Mouse (Mus musculus) CH12.LX (cell line): ENCODE measurements around the gene Coq2.

Experiments used
- BHLHE40 ChIP-seq: IDR thresholded peaks from 2 replicates; pipeline ENCODE4 v1.6.1; 2011; ENCODE audit warnings: mild to moderate bottlenecking, low read depth, low read length, improper control_type of control experiment
- CTCF ChIP-seq, 2 experiments: IDR thresholded peaks in 1 of 2; conservative IDR thresholded peaks in 1 of 2; 2 replicates each; pipeline ENCODE4 v1.5.1; 2011 to 2012; ENCODE audit warnings: low read depth in 2 of 2, low read length in 2 of 2, improper control_type of control experiment in 1 of 2, inconsistent platforms in 1 of 2, mild to moderate bottlenecking in 1 of 2, moderate library complexity in 1 of 2
- EP300 ChIP-seq: IDR thresholded peaks from 2 replicates; pipeline ENCODE4 v1.6.1; 2011; ENCODE audit warnings: low read length, improper control_type of control experiment
- KAT2A ChIP-seq: IDR thresholded peaks from 2 replicates; pipeline ENCODE4 v1.6.1; 2012; ENCODE audit warnings: low read length, improper control_type of control experiment, inconsistent platforms; ENCODE audit not compliant: insufficient replicate concordance
- MAZ ChIP-seq: IDR thresholded peaks from 2 replicates; pipeline ENCODE4 v1.6.1; 2012; ENCODE audit warnings: low read depth, mild to moderate bottlenecking, inconsistent platforms, low read length, improper control_type of control experiment, moderate library complexity
- NELFE ChIP-seq: IDR thresholded peaks from 2 replicates; pipeline ENCODE4 v1.6.1; 2011; ENCODE audit warnings: low read depth, low read length, improper control_type of control experiment
- POLR2A ChIP-seq: IDR thresholded peaks from 2 replicates; pipeline ENCODE4 v1.6.1; 2011; ENCODE audit warnings: low read depth, mild to moderate bottlenecking, improper control_type of control experiment, low read length
- TBP ChIP-seq: conservative IDR thresholded peaks from 2 replicates; pipeline ENCODE4 v1.6.1; 2011; ENCODE audit warnings: low read depth, low read length, improper control_type of control experiment
- TCF12 ChIP-seq: IDR thresholded peaks from 2 replicates; pipeline ENCODE4 v1.6.1; 2014; ENCODE audit warnings: low read depth, mild to moderate bottlenecking, inconsistent platforms, low read length, improper control_type of control experiment
- USF1 ChIP-seq: IDR thresholded peaks from 2 replicates; pipeline ENCODE4 v1.6.1; 2014; ENCODE audit warnings: low read depth, mild to moderate bottlenecking, inconsistent platforms, low read length, improper control_type of control experiment
- ZKSCAN1 ChIP-seq: IDR thresholded peaks from 2 replicates; pipeline ENCODE4 v1.6.1; 2012; ENCODE audit warnings: low read depth, inconsistent platforms, low read length, improper control_type of control experiment, borderline replicate concordance
- ZMIZ1 ChIP-seq: IDR thresholded peaks from 2 replicates; pipeline ENCODE4 v1.6.1; 2012; ENCODE audit warnings: low read depth, mild to moderate bottlenecking, inconsistent platforms, low read length, improper control_type of control experiment

GRCm38 (mm10) chr5:100628807-100629206 is 46.1 kb downstream of the Coq2 start:
- TF ChIP-seq POLR2A (no peak), CTCF (conservative IDR thresholded peaks at IDR 0.05 in 1 of 2, IDR thresholded peaks at IDR 0.05 in 1 of 2; ENCODE audit: low read depth in 2 of 2, low read length in 2 of 2) (no peak), USF1 (no peak), NELFE (no peak), TBP (no peak), TCF12 (no peak), MAZ (no peak), ZMIZ1 (no peak), EP300 (no peak), BHLHE40 (no peak), KAT2A (no peak), ZKSCAN1 (no peak)
